Mouse (Mus musculus): ENCODE measurements around the gene Gm20696.

- TF ChIP-seq POLR2A (IDR thresholded peaks at IDR 0.05; ENCODE audit: borderline replicate concordance, control insufficient read depth, low read depth, low read length), result no peak
- TF ChIP-seq CTCF (IDR thresholded peaks at IDR 0.05; ENCODE audit: control insufficient read depth, insufficient read depth, low read length), result no peak
Observed at GRCm38 (mm10) chr6:99302662-99303435, 363.7 kb downstream of the Gm20696 start.
